Mouse (Mus musculus) heart, embryonic 13.5 days (tissue): ENCODE data around the gene Inpp5b. TPM values are rescaled to one million over a fixed set of nuclear protein-coding genes. Genes with fewer than 3 reads are reported as not detected.

Experiments used
- ATAC-seq: fragments of 200-750 bp; cut with Nextera tagmentation; 2 replicates; pipeline ENCODE4 v1.8.0; 2017; ENCODE audit warnings: moderate TSS enrichment; ENCODE audit not compliant: insufficient number of reproducible peaks, low FRiP score, low TSS enrichment; ENCODE audit errors: extremely low read depth
- H3K27ac ChIP-seq: fragments of 300-500 bp; sonication (generic); replicated peaks from 2 replicates; pipeline ENCODE4 v1.5.1; 2015; ENCODE audit warnings: moderate library complexity, mild to moderate bottlenecking, inconsistent platforms
- H3K27me3 ChIP-seq: fragments of 300-500 bp; sonication (generic); replicated peaks from 2 replicates; pipeline ENCODE4 v1.6.1; 2015; ENCODE audit warnings: mild to moderate bottlenecking, inconsistent platforms
- H3K36me3 ChIP-seq: fragments of 300-500 bp; sonication (generic); 2 replicates; pipeline ENCODE4 v1.6.1; 2015; ENCODE audit warnings: mild to moderate bottlenecking, inconsistent platforms
- H3K4me1 ChIP-seq: fragments of 300-500 bp; sonication (generic); 2 replicates; pipeline ENCODE4 v1.6.1; 2015; ENCODE audit warnings: inconsistent platforms
- H3K4me2 ChIP-seq: fragments of 300-500 bp; sonication (generic); 2 replicates; pipeline ENCODE4 v1.6.1; 2015; ENCODE audit warnings: inconsistent platforms, mild to moderate bottlenecking, moderate library complexity
- H3K4me3 ChIP-seq: fragments of 300-500 bp; sonication (generic); 2 replicates; pipeline ENCODE4 v1.5.1; 2015; ENCODE audit warnings: moderate library complexity, mild to moderate bottlenecking, inconsistent platforms
- H3K9ac ChIP-seq: fragments of 300-500 bp; sonication (generic); 2 replicates; pipeline ENCODE4 v1.6.1; 2015; ENCODE audit warnings: inconsistent platforms, mild to moderate bottlenecking, moderate library complexity
- H3K9me3 ChIP-seq: fragments of 300-500 bp; sonication (generic); 2 replicates; pipeline ENCODE4 v1.6.1; 2016; ENCODE audit warnings: inconsistent platforms
- WGBS: fragments of 180-500 bp; shearing (Covaris S2); methylation state at CpG from one replicate; pipeline ENCODE4 v1.1.7; 2015; ENCODE audit warnings: mixed read lengths; 5-methylcytosine and 5-hydroxymethylcytosine counted together
- polyA plus RNA-seq: library from polyadenylated mRNA; unstranded; fragments of >200 nt; fragmentation: Nextera tagmentation; extraction: Ambion mirVana; gene quantifications from 2 replicates; pipeline ENCODE4 v1.2.1, GENCODE M21; 2015

Gene Inpp5b
- polyA plus RNA-seq, 1 experiment from 2014 or later: 17.6 TPM

GRCm38 (mm10) chr4:124824967-124825366 is 83.3 kb downstream of the Inpp5b start:
- H3K4me3 ChIP-seq: no peak overlapping the region
- no peak overlapping the region for H3K27ac ChIP-seq
- H3K9ac ChIP-seq: no peak overlapping the region
- no peak for ATAC-seq
- peaks cover 81% of the 10 kb centered on the region for H3K36me3 ChIP-seq
- WGBS: 85% methylated on average over 6 of the region's 6 CpGs
- no peaks in the 10 kb centered on the region for H3K4me1 ChIP-seq
- no peaks in the 10 kb centered on the region for H3K27me3 ChIP-seq
- H3K4me2 ChIP-seq: no peak overlapping the region
- no peaks in the 10 kb centered on the region for H3K9me3 ChIP-seq

GRCm38 (mm10) chr4:124825371-124825965 is 83.8 kb downstream of the Inpp5b start:
- H3K4me1 ChIP-seq: no peaks in the 10 kb centered on the region
- H3K27me3 ChIP-seq: no peaks in the 10 kb centered on the region
- no peak overlapping the region for H3K27ac ChIP-seq
- no peak overlapping the region for H3K9ac ChIP-seq
- no peaks in the 10 kb centered on the region for H3K9me3 ChIP-seq
- ATAC-seq: no peak
- no peak overlapping the region for H3K4me3 ChIP-seq
- no peak overlapping the region for H3K4me2 ChIP-seq
- H3K36me3 ChIP-seq: peaks cover 81% of the 10 kb centered on the region
- 93% methylated on average over 21 of the region's 21 CpGs for WGBS

GRCm38 (mm10) chr4:124829671-124830070 is 88.0 kb downstream of the Inpp5b start:
- H3K4me2 ChIP-seq: no peak overlapping the region
- 66% methylated on average over 5 of the region's 5 CpGs for WGBS
- H3K36me3 ChIP-seq: peaks cover 72% of the 10 kb centered on the region
- H3K27me3 ChIP-seq: no peaks in the 10 kb centered on the region
- no peak for ATAC-seq
- no peaks in the 10 kb centered on the region for H3K9me3 ChIP-seq
- no peak overlapping the region for H3K9ac ChIP-seq
- no peak overlapping the region for H3K27ac ChIP-seq
- no peaks in the 10 kb centered on the region for H3K4me1 ChIP-seq
- H3K4me3 ChIP-seq: no peak overlapping the region

- H3K27ac ChIP-seq: no peak overlapping the region
- no peak overlapping the region for H3K4me2 ChIP-seq
- no peak for ATAC-seq
- H3K4me3 ChIP-seq: no peak overlapping the region
- WGBS: 92% methylated on average over 10 of the region's 10 CpGs
- no peaks in the 10 kb centered on the region for H3K27me3 ChIP-seq
- H3K9me3 ChIP-seq: no peaks in the 10 kb centered on the region
- H3K36me3 ChIP-seq: peaks cover 62% of the 10 kb centered on the region
- H3K9ac ChIP-seq: no peak overlapping the region
- H3K4me1 ChIP-seq: no peaks in the 10 kb centered on the region
These were observed 91.1 kb downstream of the Inpp5b start for GRCm38 (mm10) chr4:124832796-124833195.

- Histone ChIP-seq H3K4me3 (no peak overlapping the region), H3K9ac (no peak overlapping the region), H3K4me1 (no peaks in the 10 kb centered on the region), H3K36me3 (peaks cover 78% of the 10 kb centered on the region), H3K27me3 (no peaks in the 10 kb centered on the region), H3K9me3 (no peaks in the 10 kb centered on the region), H3K4me2 (no peak overlapping the region), H3K27ac (no peak overlapping the region)
- WGBS: 76% methylated on average over 14 of the region's 14 CpGs
- ATAC-seq: no peak
These were observed 96.5 kb downstream of the Inpp5b start for GRCm38 (mm10) chr4:124838035-124838700.

- H3K4me3 ChIP-seq: no peak overlapping the region
- no peaks in the 10 kb centered on the region for H3K4me1 ChIP-seq
- H3K9me3 ChIP-seq: no peaks in the 10 kb centered on the region
- H3K4me2 ChIP-seq: no peak overlapping the region
- ATAC-seq: no peak
- H3K27ac ChIP-seq: no peak overlapping the region
- no peak overlapping the region for H3K9ac ChIP-seq
- peaks cover 66% of the 10 kb centered on the region for H3K36me3 ChIP-seq
- WGBS: 95% methylated on average over 1 of the region's 1 CpGs
- no peaks in the 10 kb centered on the region for H3K27me3 ChIP-seq
These were observed 99.3 kb downstream of the Inpp5b start for GRCm38 (mm10) chr4:124840998-124841397.

- Histone ChIP-seq H3K4me3 (no peak overlapping the region), H3K4me2 (no peak overlapping the region), H3K9me3 (no peaks in the 10 kb centered on the region), H3K36me3 (peaks cover 50% of the 10 kb centered on the region), H3K27ac (no peak overlapping the region), H3K27me3 (no peaks in the 10 kb centered on the region), H3K4me1 (peaks cover 6% of the 10 kb centered on the region; the same call in 1 of the 2 replicates), H3K9ac (no peak overlapping the region)
- WGBS: 43% methylated on average over 11 of the region's 11 CpGs
- ATAC-seq: no peak
These were observed 101.8 kb downstream of the Inpp5b start for GRCm38 (mm10) chr4:124843493-124843892.

- H3K27me3 ChIP-seq: no peaks in the 10 kb centered on the region
- WGBS: 10% methylated on average over 8 of the region's 8 CpGs
- no peaks in the 10 kb centered on the region for H3K9me3 ChIP-seq
These were observed 105.9 kb downstream of the Inpp5b start for GRCm38 (mm10) chr4:124847573-124847972.

GRCm38 (mm10) chr4:124849631-124850260 is 108.1 kb downstream of the Inpp5b start:
- Histone ChIP-seq H3K4me2 (peak overlapping the region; percentile 81), H3K4me1 (peaks cover 26% of the 10 kb centered on the region), H3K9ac (peak overlapping the region; percentile 94), H3K27ac (peak overlapping the region; percentile 93), H3K27me3 (no peaks in the 10 kb centered on the region), H3K4me3 (peak overlapping the region; percentile 78), H3K9me3 (no peaks in the 10 kb centered on the region), H3K36me3 (peaks cover 25% of the 10 kb centered on the region)
- whole genome bisulfite sequencing: 3% methylated on average over 24 of the region's 24 CpGs
- ATAC-seq: no peak

More at GRCm38 (mm10) chr4:124847573-124847972, 105.9 kb downstream of the Inpp5b start:
- peaks cover 14% of the 10 kb centered on the region for H3K36me3 ChIP-seq
- H3K27ac ChIP-seq: no peak overlapping the region
- peaks cover 25% of the 10 kb centered on the region for H3K4me1 ChIP-seq
- no peak for ATAC-seq
- no peak overlapping the region for H3K4me2 ChIP-seq
- no peak overlapping the region for H3K9ac ChIP-seq
- no peak overlapping the region for H3K4me3 ChIP-seq

GRCm38 (mm10) chr4:124850261-124850913 is 108.7 kb downstream of the Inpp5b start, which contains the start of gene Yrdc:
TSS of gene Yrdc (plus strand) at chr4:124850679.
- peaks cover 26% of the 10 kb centered on the region for H3K4me1 ChIP-seq
- peak within 1 kb of the TSS; percentile 94 for H3K9ac ChIP-seq
- H3K36me3 ChIP-seq: peaks cover 29% of the 10 kb centered on the region
- 1% methylated on average over 64 of the region's 90 CpGs for WGBS
- H3K4me2 ChIP-seq: peak within 1 kb of the TSS; percentile 95
- H3K27ac ChIP-seq: peak within 1 kb of the TSS; percentile 93
- no peaks in the 10 kb centered on the region for H3K9me3 ChIP-seq
- ATAC-seq: peak; percentile 91
- peak within 1 kb of the TSS; percentile 78 for H3K4me3 ChIP-seq
- H3K27me3 ChIP-seq: no peaks in the 10 kb centered on the region
